Comparison of ENCODE assay signal across 3 mouse cellular contexts in the genomic region with DNA sequence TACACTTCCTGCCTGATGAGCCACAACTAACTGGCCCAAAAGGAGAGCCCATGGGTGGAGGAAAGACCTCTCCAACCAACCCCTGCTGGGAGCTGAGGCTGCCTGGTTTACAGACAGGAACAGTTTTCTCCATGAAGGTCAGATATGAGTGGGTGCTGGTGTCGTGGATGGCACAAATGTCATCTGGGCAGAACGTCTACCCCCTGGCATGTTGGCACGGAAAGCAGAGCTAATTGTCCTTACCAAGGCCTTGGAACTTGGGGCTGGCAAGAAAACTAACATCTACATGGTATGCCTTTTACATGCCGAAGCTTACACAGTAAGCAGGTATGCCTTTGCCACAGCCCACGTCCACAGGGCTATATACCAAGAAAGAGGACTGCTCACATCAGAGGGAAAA. TPM values are rescaled to one million over a fixed set of nuclear protein-coding genes. Genes with fewer than 3 reads are reported as not detected.
"Had no signal": no experiment of that assay in that cellular context is flagged by ENCODE, and none has a peak within 500 bp of the region (broad histone marks: within the 10 kb centered on the region; RNA-seq: fewer than 3 reads in every experiment).

No protein-coding gene starts in this region.

RNA-seq across cellular contexts. Expression of gene Gm8251, which starts 16.0 kb away (rescaled TPM):
- polyA plus RNA-seq: small intestine, adult 2 months; spleen, adult 2 months had no signal

RNA-seq across cellular contexts. Expression of gene Mettl21c, which starts 25.9 kb away (rescaled TPM):
- polyA plus RNA-seq: small intestine, adult 2 months; spleen, adult 2 months; urinary bladder, adult 2 months had no signal
